Mouse (Mus musculus) limb, embryonic 10.5 days (tissue): Measurements from ENCODE around the gene Klhdc2. TPM values are rescaled to one million over a fixed set of nuclear protein-coding genes. Genes with fewer than 3 reads are reported as not detected.
A peak's percentile ranks its signal among the peaks of the same experiment; 100 is the strongest.

Experiments used
- DNase-seq: peaks from one replicate; pipeline ENCODE4 v3.0.0-alpha.2; 2017; ENCODE audit warnings: low spot score
- H3K27ac ChIP-seq: fragments of 300-500 bp; sonication (generic); 2 replicates; pipeline ENCODE4 v1.5.1; 2016; ENCODE audit warnings: mild to moderate bottlenecking
- H3K27me3 ChIP-seq: fragments of 300-500 bp; sonication (generic); 2 replicates; pipeline ENCODE4 v1.6.1; 2016; ENCODE audit warnings: low read depth, mild to moderate bottlenecking; ENCODE audit not compliant: poor library complexity, severe bottlenecking
- H3K36me3 ChIP-seq: fragments of 300-500 bp; sonication (generic); 2 replicates; pipeline ENCODE4 v1.6.1; 2016; ENCODE audit warnings: mild to moderate bottlenecking, moderate library complexity
- H3K4me1 ChIP-seq: fragments of 300-500 bp; sonication (generic); 2 replicates; pipeline ENCODE4 v1.6.1; 2016
- H3K4me3 ChIP-seq: fragments of 300-500 bp; sonication (generic); 2 replicates; pipeline ENCODE4 v1.5.1; 2016; ENCODE audit warnings: mild to moderate bottlenecking, moderate library complexity
- H3K9me3 ChIP-seq: fragments of 300-500 bp; sonication (generic); replicated peaks from 2 replicates; pipeline ENCODE4 v1.6.1; 2016; ENCODE audit warnings: mild to moderate bottlenecking
- WGBS: fragments of 180-500 bp; shearing (Covaris S2); methylation state at CpG from one replicate; pipeline ENCODE4 v1.1.7; 2016; 5-methylcytosine and 5-hydroxymethylcytosine counted together
- polyA plus RNA-seq: library from polyadenylated mRNA; unstranded; fragments of >200 nt; fragmentation: Nextera tagmentation; extraction: Ambion mirVana; gene quantifications from 2 replicates; pipeline ENCODE4 v1.2.1, GENCODE M21; 2016

Klhdc2 gene
- polyA plus RNA-seq, 1 experiment from 2014 or later, result 193 TPM

- Histone ChIP-seq H3K27ac (no peak overlapping the region), H3K4me3 (no peak overlapping the region), H3K4me1 (no peaks in the 10 kb centered on the region), H3K9me3 (no peaks in the 10 kb centered on the region), H3K36me3 (peaks cover 98% of the 10 kb centered on the region), H3K27me3 (no peaks in the 10 kb centered on the region)
- peak; percentile 27 for DNase-seq
- 91% methylated on average over 4 of the region's 4 CpGs for WGBS
These were observed 13.2 kb downstream of the Klhdc2 start for GRCm38 (mm10) chr12:69309659-69310058.

- peaks cover 97% of the 10 kb centered on the region for H3K36me3 ChIP-seq
- H3K27ac ChIP-seq, result no peak overlapping the region
- no peaks in the 10 kb centered on the region for H3K9me3 ChIP-seq
- H3K4me3 ChIP-seq, result no peak overlapping the region
- H3K4me1 ChIP-seq, result no peaks in the 10 kb centered on the region
- H3K27me3 ChIP-seq, result no peaks in the 10 kb centered on the region
- DNase-seq, result no peak
These were observed 21.9 kb downstream of the Klhdc2 start for GRCm38 (mm10) chr12:69318431-69318830.

GRCm38 (mm10) chr12:69331187-69331586 lies 34.7 kb downstream of the Klhdc2 start:
- Histone ChIP-seq H3K4me1 (no peaks in the 10 kb centered on the region), H3K9me3 (no peaks in the 10 kb centered on the region), H3K27me3 (no peaks in the 10 kb centered on the region), H3K27ac (no peak overlapping the region), H3K36me3 (peaks cover 97% of the 10 kb centered on the region), H3K4me3 (no peak overlapping the region)
- DNase-seq, result no peak
- WGBS, result 96% methylated on average over 3 of the region's 3 CpGs

GRCm38 (mm10) chr12:69332147-69332546 lies 35.7 kb downstream of the Klhdc2 start:
- 91% methylated on average over 1 of the region's 1 CpGs for WGBS
- Histone ChIP-seq H3K27me3 (no peaks in the 10 kb centered on the region), H3K9me3 (no peaks in the 10 kb centered on the region), H3K4me3 (no peak overlapping the region), H3K27ac (no peak overlapping the region), H3K36me3 (peaks cover 97% of the 10 kb centered on the region), H3K4me1 (no peaks in the 10 kb centered on the region)
- DNase-seq, result no peak

- no peak for DNase-seq
- WGBS, result 81% methylated on average over 2 of the region's 2 CpGs
- H3K36me3 ChIP-seq, result peaks cover 98% of the 10 kb centered on the region
These were observed 37.1 kb downstream of the Klhdc2 start for GRCm38 (mm10) chr12:69333547-69333946.

GRCm38 (mm10) chr12:69349928-69350327 lies 53.4 kb downstream of the Klhdc2 start:
- Histone ChIP-seq H3K27me3 (no peaks in the 10 kb centered on the region), H3K4me1 (no peaks in the 10 kb centered on the region), H3K36me3 (peaks cover 92% of the 10 kb centered on the region), H3K9me3 (no peaks in the 10 kb centered on the region), H3K4me3 (no peak overlapping the region), H3K27ac (no peak overlapping the region)
- no peak for DNase-seq
- 92% methylated on average over 2 of the region's 2 CpGs for WGBS

More at GRCm38 (mm10) chr12:69333547-69333946, 37.1 kb downstream of the Klhdc2 start:
- Histone ChIP-seq H3K4me3 (no peak overlapping the region), H3K27me3 (no peaks in the 10 kb centered on the region), H3K27ac (no peak overlapping the region), H3K9me3 (no peaks in the 10 kb centered on the region), H3K4me1 (no peaks in the 10 kb centered on the region)

- H3K4me1 ChIP-seq, result no peaks in the 10 kb centered on the region
- 98% methylated on average over 1 of the region's 1 CpGs for WGBS
- no peaks in the 10 kb centered on the region for H3K27me3 ChIP-seq
- no peaks in the 10 kb centered on the region for H3K9me3 ChIP-seq
- DNase-seq, result no peak
- no peak overlapping the region for H3K27ac ChIP-seq
- peaks cover 84% of the 10 kb centered on the region for H3K36me3 ChIP-seq
- H3K4me3 ChIP-seq, result no peak overlapping the region
These were observed 55.2 kb downstream of the Klhdc2 start for GRCm38 (mm10) chr12:69351685-69352084.

- WGBS, result under 1% methylated on average over 46 of the region's 50 CpGs
- no peaks in the 10 kb centered on the region for H3K4me1 ChIP-seq
- no peaks in the 10 kb centered on the region for H3K27me3 ChIP-seq
- H3K36me3 ChIP-seq, result peaks cover 37% of the 10 kb centered on the region
- no peaks in the 10 kb centered on the region for H3K9me3 ChIP-seq
- peak within 1 kb of the TSS; percentile 91 for H3K27ac ChIP-seq
- H3K4me3 ChIP-seq, result peak within 1 kb of the TSS; percentile 95
- DNase-seq, result peak; percentile 77
These were observed 60.2 kb downstream of the Klhdc2 start, which contains the start of gene Nemf for GRCm38 (mm10) chr12:69356546-69357299. TSS of gene Nemf (minus strand) at chr12:69357165.

GRCm38 (mm10) chr12:69357300-69357646 lies 60.8 kb downstream of the Klhdc2 start:
- DNase-seq, result no peak
- H3K4me3 ChIP-seq, result peak overlapping the region; percentile 95
- 8% methylated on average over 13 of the region's 13 CpGs for WGBS
- H3K36me3 ChIP-seq, result peaks cover 32% of the 10 kb centered on the region
- no peaks in the 10 kb centered on the region for H3K9me3 ChIP-seq
- H3K4me1 ChIP-seq, result peaks cover 4% of the 10 kb centered on the region
- H3K27ac ChIP-seq, result peak overlapping the region; percentile 91
- no peaks in the 10 kb centered on the region for H3K27me3 ChIP-seq

Other genes starting within 250 kb of the Klhdc2 start
- 1,295 and 1,533 TPM in 2 replicates for gene Rps29, start 137.5 kb upstream of the Klhdc2 start, polyA plus RNA-seq
- gene Lrr1, start 127.9 kb upstream of the Klhdc2 start, polyA plus RNA-seq, result 30.6 and 31.1 TPM in 2 replicates
- 536 and 653 TPM in 2 replicates for gene Rpl36al, start 112.6 kb upstream of the Klhdc2 start, polyA plus RNA-seq
- gene Mgat2, start 112.5 kb upstream of the Klhdc2 start, polyA plus RNA-seq, result 35.4 and 37.9 TPM in 2 replicates
- 54.8 and 61.0 TPM in 2 replicates for gene Gm49383, start 99.6 kb upstream of the Klhdc2 start, polyA plus RNA-seq
- gene Dnaaf2, start 98.3 kb upstream of the Klhdc2 start, polyA plus RNA-seq, result 16.7 and 17.0 TPM in 2 replicates
- gene Gm49384, start 92.4 kb upstream of the Klhdc2 start, polyA plus RNA-seq, result 53.5 and 55.2 TPM in 2 replicates
- gene Pole2, start 68.5 kb upstream of the Klhdc2 start, polyA plus RNA-seq, result 32.6 and 35.3 TPM in 2 replicates
- 2.5 and 2.6 TPM in 2 replicates for gene Klhdc1, start 55.5 kb upstream of the Klhdc2 start, polyA plus RNA-seq
- gene Nemf, start 60.5 kb downstream of the Klhdc2 start, polyA plus RNA-seq, result 81.0 and 87.6 TPM in 2 replicates
- gene Arf6, start 75.5 kb downstream of the Klhdc2 start, polyA plus RNA-seq, result 45.6 and 50.3 TPM in 2 replicates
- 1.4 and 1.7 TPM in 2 replicates for gene Gm9887, start 75.8 kb downstream of the Klhdc2 start, polyA plus RNA-seq